Mouse (Mus musculus): ENCODE results near the gene Mapt.
A peak's percentile ranks its signal among the peaks of the same experiment; 100 is the strongest.
"Not testable (repeated sequence)": the region's sequence is repeated elsewhere in the genome, so short reads cannot be mapped to it uniquely, and the experiment has no call there.

Mapt gene

GRCm38 (mm10) chr11:104231041-104231911 lies at the start of gene Mapt:
TSS of gene Mapt (plus strand) at chr11:104231390.
- peak; percentile 93 for DNase-seq

DNA sequence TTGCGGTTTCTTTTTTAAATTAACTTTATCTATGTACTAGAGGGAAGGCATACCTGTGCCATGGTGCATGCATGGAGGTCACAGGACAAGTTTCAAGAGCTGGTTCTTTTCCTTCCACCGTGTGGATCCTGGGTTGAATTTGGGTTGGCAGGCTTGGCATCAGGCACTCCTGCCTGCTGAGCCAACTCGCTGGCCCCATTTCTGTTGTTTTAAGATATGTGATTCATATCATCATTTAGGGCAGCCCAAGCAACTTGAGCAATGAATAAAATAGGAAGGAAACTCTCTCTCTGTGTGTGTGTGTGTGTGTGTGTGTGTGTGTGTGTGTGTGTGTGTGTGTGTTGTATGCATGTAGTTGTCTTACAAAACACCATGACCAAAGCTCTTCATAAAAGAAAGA lies 49.0 kb upstream of the Mapt start:
- DNase-seq = no peak

DNA sequence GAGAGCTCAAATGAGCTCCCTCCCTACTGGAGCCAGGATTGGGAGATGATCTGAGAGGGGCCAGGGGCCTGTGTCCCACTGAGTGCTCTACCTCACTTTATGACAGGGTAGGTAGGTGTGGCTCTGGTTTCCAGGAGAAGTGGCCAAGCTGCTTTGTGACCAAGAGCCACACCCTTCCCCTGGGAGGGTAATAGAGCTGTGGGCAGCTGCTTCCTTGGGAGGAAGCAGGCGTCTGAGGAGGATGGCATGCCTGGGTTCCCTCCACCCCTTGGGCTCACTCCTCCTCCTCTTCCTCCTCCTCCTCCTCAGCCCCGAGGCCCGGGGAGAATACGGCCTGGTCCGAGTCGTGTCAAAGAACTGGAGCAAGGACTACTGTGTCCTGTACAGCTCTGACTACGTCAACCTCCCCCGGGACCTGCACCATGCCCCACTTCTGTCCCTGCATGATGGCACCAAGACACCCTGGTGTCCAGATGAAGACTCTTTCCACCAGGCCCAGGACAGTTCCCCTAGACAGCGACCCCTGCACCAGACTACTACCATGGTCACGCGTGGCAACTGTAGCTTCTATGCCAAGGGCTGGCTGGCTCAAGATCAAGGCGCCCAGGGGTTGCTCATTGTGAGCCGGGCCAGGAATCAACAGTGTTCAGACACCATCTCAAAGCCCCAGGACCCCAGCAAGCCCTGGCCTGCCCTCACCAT lies 44.9 kb upstream of the Mapt start, which contains the start of gene Sppl2c:
Gene Sppl2c, plus strand, starts transcription at position 193 of the 702 bp plus-strand sequence.
- no peak for DNase-seq

DNA sequence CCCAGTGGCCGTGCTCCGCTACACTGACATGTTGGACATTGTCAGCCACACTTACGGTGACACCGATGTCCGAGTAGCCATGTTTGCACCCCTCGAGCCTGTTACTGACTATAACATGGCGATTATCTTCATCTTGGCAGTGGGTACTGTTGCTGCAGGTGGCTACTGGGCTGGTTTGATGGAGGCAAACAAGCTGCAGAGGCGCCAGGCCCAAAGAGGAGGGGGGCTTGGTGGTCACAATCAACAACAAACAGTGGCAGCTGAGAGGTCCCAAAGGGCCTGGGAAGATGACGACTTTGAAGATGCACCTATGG lies 44.4 kb upstream of the Mapt start:
- DNase-seq = no peak

DNA sequence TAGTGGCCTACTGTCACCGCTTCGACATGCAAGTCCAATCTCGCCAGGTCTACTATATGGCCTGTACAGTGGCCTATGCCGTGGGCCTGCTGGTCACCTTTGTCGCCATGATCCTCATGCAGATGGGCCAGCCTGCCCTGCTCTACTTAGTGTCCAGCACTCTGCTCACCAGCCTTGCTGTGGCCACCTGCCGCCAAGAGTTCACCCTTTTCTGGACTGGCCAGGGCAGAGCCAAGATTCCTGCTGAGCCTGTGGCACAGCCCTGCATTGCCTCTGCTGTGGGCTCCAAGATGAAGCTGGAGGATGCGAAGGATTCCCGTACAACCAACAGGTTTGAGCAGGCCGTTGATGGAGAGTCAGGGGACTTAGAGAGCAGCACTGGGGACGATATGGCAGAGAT lies 43.4 kb upstream of the Mapt start:
- no peak for DNase-seq

DNA sequence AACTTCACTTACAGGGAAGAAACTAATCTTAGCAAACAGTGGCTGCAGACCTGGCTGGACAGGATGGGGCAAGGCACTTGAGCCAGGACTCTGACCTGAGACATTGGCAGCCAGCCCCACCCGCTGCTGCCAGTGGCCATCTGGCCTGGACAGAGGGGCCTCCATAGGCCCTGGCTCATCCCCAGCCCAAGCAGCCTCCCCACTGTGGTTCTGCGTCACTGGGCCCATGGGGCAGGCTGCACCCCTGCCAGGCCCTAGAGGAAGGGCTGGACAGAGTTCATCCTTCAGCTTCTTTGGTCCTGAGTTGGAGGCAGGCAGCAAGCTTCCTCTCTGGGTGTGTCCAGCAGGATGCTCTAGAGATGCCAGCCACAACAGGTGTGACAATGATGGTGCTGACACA lies 41.2 kb upstream of the Mapt start:
- no peak for DNase-seq

- no peak for DNase-seq
Observed at GRCm38 (mm10) chr11:104195382-104195781, 35.8 kb upstream of the Mapt start.

GRCm38 (mm10) chr11:104195791-104196190 lies 35.4 kb upstream of the Mapt start:
- DNase-seq = peak; percentile 89

GRCm38 (mm10) chr11:104197861-104198260 lies 33.3 kb upstream of the Mapt start:
- no peak for DNase-seq

- no peak for DNase-seq
Observed at GRCm38 (mm10) chr11:104203271-104203670, 27.9 kb upstream of the Mapt start.

DNA sequence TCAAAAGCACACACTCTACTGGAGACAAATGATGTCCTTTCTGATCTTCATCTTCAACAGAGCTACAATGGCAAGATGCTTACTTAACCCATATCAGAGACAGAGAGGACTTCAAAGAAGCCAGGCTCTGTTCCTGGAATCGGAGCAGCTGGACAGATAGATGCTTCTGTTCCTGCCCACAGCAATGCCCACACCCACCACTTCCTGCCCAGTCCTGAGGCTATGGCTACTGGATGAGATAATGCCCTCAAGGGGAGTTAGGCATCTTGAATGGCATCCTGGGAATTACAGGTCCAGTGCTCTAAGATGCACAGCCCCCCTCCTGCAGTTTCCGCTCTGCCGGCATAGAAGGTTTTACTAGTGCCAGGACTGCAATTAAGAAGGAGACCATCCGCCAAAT lies 24.6 kb upstream of the Mapt start:
- no peak for DNase-seq

- DNase-seq = no peak
Observed at GRCm38 (mm10) chr11:104209041-104209440, 22.1 kb upstream of the Mapt start.

DNA sequence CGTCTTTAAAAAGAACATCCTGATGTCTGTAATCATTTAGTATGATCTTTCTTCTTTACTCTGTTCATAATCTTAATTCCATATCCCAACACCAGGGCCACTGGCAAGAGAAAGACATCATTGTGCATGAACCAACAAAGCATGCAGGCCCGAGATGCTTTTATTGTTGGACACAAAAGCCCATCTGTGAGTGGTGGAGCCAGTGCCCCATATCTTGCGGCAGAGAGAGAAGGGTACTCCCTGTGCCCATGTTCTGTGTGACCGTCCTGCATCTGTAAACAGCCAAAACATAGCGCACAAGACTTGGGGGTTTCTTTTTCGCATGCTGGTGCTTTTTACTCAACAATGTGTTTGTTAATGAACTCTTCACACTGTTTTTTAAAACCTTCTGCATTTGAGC lies 19.9 kb upstream of the Mapt start:
- DNase-seq = no peak

GRCm38 (mm10) chr11:104214128-104214527 lies 17.1 kb upstream of the Mapt start:
- DNase-seq = not testable (repeated sequence)

GRCm38 (mm10) chr11:104218075-104218474 lies 13.1 kb upstream of the Mapt start:
- no peak for DNase-seq

- no peak for DNase-seq
Observed at GRCm38 (mm10) chr11:104220291-104220690, 10.9 kb upstream of the Mapt start.

DNA sequence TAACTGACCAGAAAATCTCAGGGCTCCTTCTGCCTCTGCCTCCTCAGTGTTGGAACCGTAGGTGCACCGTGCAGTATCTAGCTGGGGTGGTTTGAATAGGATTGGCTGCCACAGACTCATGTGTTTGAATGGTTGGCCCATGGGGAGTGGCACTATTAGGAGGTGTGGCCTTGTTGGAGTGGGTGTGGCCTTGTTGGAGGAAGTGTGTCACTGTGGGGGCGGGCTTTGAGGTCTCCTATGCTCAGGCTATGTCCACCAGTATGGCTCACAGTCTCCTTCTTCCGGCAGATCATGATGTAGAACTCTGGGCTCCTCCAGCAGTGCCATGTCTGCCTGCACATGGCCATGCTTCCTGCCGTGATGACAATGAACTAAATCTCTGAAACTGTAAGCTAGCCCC lies 9.4 kb upstream of the Mapt start:
- no peak for DNase-seq

- no peak for DNase-seq
Observed at GRCm38 (mm10) chr11:104223301-104223700, 7.9 kb upstream of the Mapt start.

DNA sequence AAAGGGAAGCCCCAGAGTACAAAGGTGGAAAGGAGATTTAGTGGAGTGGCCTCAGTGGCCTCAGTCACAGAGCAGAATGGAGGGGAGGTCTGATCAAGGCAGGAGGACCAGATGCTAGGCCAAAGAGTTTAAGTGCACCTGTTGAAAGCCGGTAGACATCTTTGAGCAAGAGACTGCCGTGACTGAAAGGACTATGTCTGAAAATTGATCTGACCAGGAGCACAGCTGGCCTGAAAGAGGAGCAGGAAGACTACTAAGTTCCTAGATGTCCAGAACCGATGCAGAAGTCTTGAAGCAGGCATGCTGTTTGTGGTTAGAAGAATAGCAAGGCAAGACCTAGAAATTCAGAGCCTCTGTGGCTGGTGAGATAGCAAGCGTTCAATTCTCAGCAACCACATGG lies 1.8 kb upstream of the Mapt start:
- DNase-seq = no peak

GRCm38 (mm10) chr11:104230066-104230778 lies 968 bp upstream of the Mapt start:
- no peak for DNase-seq

DNA sequence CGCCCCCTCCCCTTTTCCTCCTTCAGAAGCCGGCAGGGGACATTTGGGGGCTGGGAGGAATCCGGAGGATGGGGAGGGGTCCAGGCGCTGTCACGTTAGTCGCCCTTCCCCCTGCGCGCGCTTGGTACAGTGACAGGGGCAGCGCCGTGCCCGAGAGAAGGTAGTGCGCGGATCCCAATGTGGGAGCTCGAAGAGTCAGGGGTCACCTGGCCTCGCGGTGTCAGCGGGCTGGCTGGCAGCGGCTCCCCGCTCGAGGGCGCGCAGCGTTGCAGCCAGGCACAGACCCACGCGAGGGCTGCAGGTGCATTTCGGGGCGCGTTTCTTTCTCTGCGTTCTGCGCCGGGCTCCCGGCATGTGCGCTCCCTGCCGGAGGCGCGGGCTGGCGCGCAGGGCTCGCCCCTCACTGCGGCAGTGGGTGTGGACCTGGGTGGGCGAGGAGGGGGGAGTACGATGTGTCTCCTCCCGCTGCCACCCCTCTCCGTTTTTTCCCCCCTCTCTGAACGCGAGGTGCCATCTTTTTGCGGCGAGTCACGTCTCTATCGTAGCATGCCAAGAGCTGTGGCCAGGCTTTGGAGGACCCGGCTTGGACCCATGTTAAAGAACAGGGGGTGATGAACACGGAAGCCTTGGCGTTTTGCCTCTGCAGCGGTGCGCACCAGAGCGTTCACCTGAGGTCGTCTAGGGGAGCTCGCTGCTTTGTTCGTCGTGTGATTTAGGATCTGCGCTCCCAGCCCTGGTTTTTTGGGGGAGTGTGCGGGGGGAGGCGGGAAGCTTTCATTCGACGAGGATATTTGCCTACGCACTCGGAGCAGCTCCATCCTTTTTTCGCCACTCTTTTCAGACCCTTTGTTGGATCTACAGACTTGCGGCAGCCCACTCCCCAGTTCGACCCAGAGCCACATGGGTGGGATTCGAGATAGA lies 1.2 kb downstream of the Mapt start:
- peak; percentile 75 for DNase-seq

GRCm38 (mm10) chr11:104233101-104233500 lies 1.9 kb downstream of the Mapt start:
- DNase-seq = no peak
